Mouse (Mus musculus): Measurements from ENCODE around the gene Bcl7c. TPM values are rescaled to one million over a fixed set of nuclear protein-coding genes. Genes with fewer than 3 reads are reported as not detected.
A peak's percentile ranks its signal among the peaks of the same experiment; 100 is the strongest.
"Not testable (repeated sequence)": the region's sequence is repeated elsewhere in the genome, so short reads cannot be mapped to it uniquely, and the experiment has no call there.

Gene Bcl7c
- total RNA-seq, 2 experiments from 2014 or later: 23.1 to 25.8 TPM

- DNase-seq: no peak
Observed at GRCm38 (mm10) chr7:127714816-127715215, 6.1 kb upstream of the Bcl7c start.

GRCm38 (mm10) chr7:127712461-127713385 lies 4.0 kb upstream of the Bcl7c start, which contains the start of gene Ctf1:
Ctf1 (plus strand) TSS chr7:127712736.
- DNase-seq: peak; percentile 68 to 70

- DNase-seq: no peak
Observed at GRCm38 (mm10) chr7:127711456-127711855, 2.7 kb upstream of the Bcl7c start.

GRCm38 (mm10) chr7:127711031-127711430 lies 2.3 kb upstream of the Bcl7c start:
- no peak for DNase-seq

- DNase-seq: no peak
Observed at GRCm38 (mm10) chr7:127709261-127709979, 687 bp upstream of the Bcl7c start.

- no peak for DNase-seq
Observed at GRCm38 (mm10) chr7:127707957-127708206, 851 bp downstream of the Bcl7c start.

- DNase-seq: no peak
Observed at GRCm38 (mm10) chr7:127707045-127707956, 1.4 kb downstream of the Bcl7c start.

- no peak for DNase-seq
Observed at GRCm38 (mm10) chr7:127705706-127706105, 3.0 kb downstream of the Bcl7c start.

- DNase-seq: no peak
Observed at GRCm38 (mm10) chr7:127704598-127704997, 4.1 kb downstream of the Bcl7c start.

- no peak for DNase-seq
Observed at GRCm38 (mm10) chr7:127703561-127704178, 5.1 kb downstream of the Bcl7c start.

GRCm38 (mm10) chr7:127700712-127701331 lies 7.9 kb downstream of the Bcl7c start:
- DNase-seq: no peak

GRCm38 (mm10) chr7:127698986-127699385 lies 9.7 kb downstream of the Bcl7c start:
- DNase-seq: no peak

GRCm38 (mm10) chr7:127693730-127694129 lies 15.0 kb downstream of the Bcl7c start:
- DNase-seq: not testable (repeated sequence)

- DNase-seq: no peak
Observed at GRCm38 (mm10) chr7:127693290-127693689, 15.4 kb downstream of the Bcl7c start.

- peak in 1 of 2 experiments; percentile 28 for DNase-seq
Observed at GRCm38 (mm10) chr7:127691221-127691989, 17.3 kb downstream of the Bcl7c start.

GRCm38 (mm10) chr7:127689626-127690280 lies 19.0 kb downstream of the Bcl7c start:
- no peak for DNase-seq

GRCm38 (mm10) chr7:127688935-127689334 lies 19.8 kb downstream of the Bcl7c start:
- DNase-seq: no peak

- DNase-seq: no peak
Observed at GRCm38 (mm10) chr7:127686740-127687449, 21.8 kb downstream of the Bcl7c start.

- DNase-seq: no peak
Observed at GRCm38 (mm10) chr7:127685304-127686018, 23.3 kb downstream of the Bcl7c start.

Measured in layer of hippocampus, postnatal 36 days (tissue).